Comparison of ENCODE assay signal across 8 mouse cellular contexts in genomic region chr19:45058841-45059240, GRCm38 (mm10). TPM values are rescaled to one million over a fixed set of nuclear protein-coding genes. Genes with fewer than 3 reads are reported as not detected.
DNase-seq lines count a peak whose midpoint lies in the region; ATAC-seq and TF ChIP-seq lines count a peak whose summit lies in the region.

No protein-coding gene starts in this region.

- TF ChIP-seq POLR2A in olfactory bulb, adult 2 months (IDR thresholded peaks at IDR 0.05; ENCODE audit: insufficient read depth, low read depth, low read length): no peak

- H3K9me3 ChIP-seq in lung, embryonic 15.5 days: no peaks in the 10 kb centered on the region
- no peaks in the 10 kb centered on the region for H3K9me3 ChIP-seq in limb, embryonic 12.5 days

- peak overlapping the region; percentile 53 for H3K4me3 ChIP-seq in lung, embryonic 15.5 days
- peak overlapping the region; percentile 56 for H3K4me3 ChIP-seq in limb, embryonic 12.5 days (replicated peaks)
- peak overlapping the region; percentile 90 for H3K4me3 ChIP-seq in olfactory bulb, adult 2 months (ENCODE audit: insufficient read depth, low read depth, low read length)

- H3K27ac ChIP-seq in lung, embryonic 15.5 days: peak overlapping the region; percentile 97
- peak overlapping the region; percentile 98 for H3K27ac ChIP-seq in limb, embryonic 12.5 days
- peak overlapping the region; percentile 100 for H3K27ac ChIP-seq in olfactory bulb, adult 2 months (ENCODE audit: insufficient read depth, low read depth, low read length)

- no peak for ATAC-seq in lung, embryonic 15.5 days (ENCODE audit: borderline replicate concordance, extremely low read depth, low FRiP score, low TSS enrichment)
- ATAC-seq in erythroblast, adult 5-6 weeks (replicated peaks; ENCODE audit: low FRiP score, poor library complexity, severe bottlenecking): peak; percentile 63
- peak; percentile 23 for ATAC-seq in limb, embryonic 12.5 days (ENCODE audit: insufficient number of reproducible peaks, insufficient read depth, low FRiP score, low TSS enrichment, low read depth)

- H3K4me2 ChIP-seq in lung, embryonic 15.5 days: peak overlapping the region; percentile 71
- H3K4me2 ChIP-seq in limb, embryonic 12.5 days: peak overlapping the region; percentile 63

- H3K9ac ChIP-seq in lung, embryonic 15.5 days: peak overlapping the region; percentile 67
- peak overlapping the region; percentile 81 for H3K9ac ChIP-seq in limb, embryonic 12.5 days (replicated peaks)

- 0 out of 2 replicates have a peak, but pooled peaks cover 4% of the 10 kb centered on the region for H3K36me3 ChIP-seq in lung, embryonic 15.5 days
- H3K36me3 ChIP-seq in limb, embryonic 12.5 days: peaks cover 12% of the 10 kb centered on the region; the same call in 1 of the 2 replicates

- no peak for TF ChIP-seq CTCF in olfactory bulb, adult 2 months (IDR thresholded peaks at IDR 0.05; ENCODE audit: insufficient read depth, low read depth, low read length)

- H3K4me1 ChIP-seq in lung, embryonic 15.5 days: peaks cover 21% of the 10 kb centered on the region
- H3K4me1 ChIP-seq in limb, embryonic 12.5 days (replicated peaks): peaks cover 22% of the 10 kb centered on the region
- H3K4me1 ChIP-seq in olfactory bulb, adult 2 months (ENCODE audit: control insufficient read depth, insufficient read depth, low read length): peaks cover 22% of the 10 kb centered on the region

- WGBS in lung, embryonic 15.5 days: under 1% methylated on average over 14 of the region's 14 CpGs
- WGBS in limb, embryonic 12.5 days: under 1% methylated on average over 14 of the region's 14 CpGs
- WGBS in olfactory bulb, adult 2 months: under 1% methylated on average over 14 of the region's 14 CpGs

- no peak for DNase-seq in lung, adult 18-20 months
- no peak for DNase-seq in layer of hippocampus, adult 9-11 months
- no peak for DNase-seq in cerebellum, postnatal 4 days (ENCODE audit: low spot score in 2 of 2)
- DNase-seq in right cerebral cortex, postnatal 25 days: no peak

- peaks cover 3% of the 10 kb centered on the region for H3K27me3 ChIP-seq in lung, embryonic 15.5 days
- H3K27me3 ChIP-seq in limb, embryonic 12.5 days: peaks cover 3% of the 10 kb centered on the region

RNA-seq across cellular contexts. Expression of gene Sfxn3, which starts 11.5 kb away (rescaled TPM):
- 20.5 and 21.7 TPM in 2 replicates for polyA plus RNA-seq in lung, embryonic 15.5 days (2015; fragmentation: Nextera tagmentation; extraction: Ambion mirVana)
- total RNA-seq in erythroblast, adult 5-6 weeks (2015; ENCODE audit: low replicate concordance): 9.4 and 16.7 TPM in 2 replicates
- total RNA-seq in erythroblast, adult 5-6 weeks (2017; ENCODE audit: low replicate concordance): 3.4 and 3.8 TPM in 2 replicates
- polyA plus RNA-seq in limb, embryonic 12.5 days (2016; fragmentation: Nextera tagmentation; extraction: Ambion mirVana): 18.3 and 19.2 TPM in 2 replicates
- not detected in 2 replicates for polyA plus RNA-seq in olfactory bulb, adult 2 months (2012; ENCODE audit: insufficient read depth, insufficient read length, low replicate concordance, missing spikeins)

RNA-seq across cellular contexts. Expression of gene Pdzd7, which starts 13.3 kb away (rescaled TPM):
- polyA plus RNA-seq in lung, embryonic 15.5 days (2015; fragmentation: Nextera tagmentation; extraction: Ambion mirVana): 0.30 and 0.34 TPM in 2 replicates
- total RNA-seq in erythroblast, adult 5-6 weeks (2015; ENCODE audit: low replicate concordance): not detected in 2 replicates
- total RNA-seq in erythroblast, adult 5-6 weeks (2017; ENCODE audit: low replicate concordance): 0.28 TPM in 1 of 2 replicates, not detected in the other
- 0.20 and 0.56 TPM in 2 replicates for polyA plus RNA-seq in limb, embryonic 12.5 days (2016; fragmentation: Nextera tagmentation; extraction: Ambion mirVana)
- polyA plus RNA-seq in olfactory bulb, adult 2 months (2012; ENCODE audit: insufficient read depth, insufficient read length, low replicate concordance, missing spikeins): not detected in 2 replicates

RNA-seq across cellular contexts. Expression of gene Kazald1, which starts 16.2 kb away (rescaled TPM):
- polyA plus RNA-seq in lung, embryonic 15.5 days (2015; fragmentation: Nextera tagmentation; extraction: Ambion mirVana): 4.9 and 6.4 TPM in 2 replicates
- total RNA-seq in erythroblast, adult 5-6 weeks (2015; ENCODE audit: low replicate concordance): not detected in 2 replicates
- not detected in 2 replicates for total RNA-seq in erythroblast, adult 5-6 weeks (2017; ENCODE audit: low replicate concordance)
- 3.3 and 4.1 TPM in 2 replicates for polyA plus RNA-seq in limb, embryonic 12.5 days (2016; fragmentation: Nextera tagmentation; extraction: Ambion mirVana)
- not detected in 2 replicates for polyA plus RNA-seq in olfactory bulb, adult 2 months (2012; ENCODE audit: insufficient read depth, insufficient read length, low replicate concordance, missing spikeins)

RNA-seq across cellular contexts. Expression of gene Lzts2, which starts 44.6 kb away (rescaled TPM):
- 75.9 and 81.8 TPM in 2 replicates for polyA plus RNA-seq in lung, embryonic 15.5 days (2015; fragmentation: Nextera tagmentation; extraction: Ambion mirVana)
- total RNA-seq in erythroblast, adult 5-6 weeks (2015; ENCODE audit: low replicate concordance): not detected in 2 replicates
- total RNA-seq in erythroblast, adult 5-6 weeks (2017; ENCODE audit: low replicate concordance): 0.42 and 0.60 TPM in 2 replicates
- polyA plus RNA-seq in limb, embryonic 12.5 days (2016; fragmentation: Nextera tagmentation; extraction: Ambion mirVana): 105 TPM in 2 replicates
- not detected in 2 replicates for polyA plus RNA-seq in olfactory bulb, adult 2 months (2012; ENCODE audit: insufficient read depth, insufficient read length, low replicate concordance, missing spikeins)

RNA-seq across cellular contexts. Expression of gene Mrpl43, which starts 52.6 kb away (rescaled TPM):
- 70.1 and 70.8 TPM in 2 replicates for polyA plus RNA-seq in lung, embryonic 15.5 days (2015; fragmentation: Nextera tagmentation; extraction: Ambion mirVana)
- total RNA-seq in erythroblast, adult 5-6 weeks (2015; ENCODE audit: low replicate concordance): 9.2 and 14.0 TPM in 2 replicates
- total RNA-seq in erythroblast, adult 5-6 weeks (2017; ENCODE audit: low replicate concordance): 8.0 and 11.6 TPM in 2 replicates
- polyA plus RNA-seq in limb, embryonic 12.5 days (2016; fragmentation: Nextera tagmentation; extraction: Ambion mirVana): 77.5 and 78.5 TPM in 2 replicates
- polyA plus RNA-seq in olfactory bulb, adult 2 months (2012; ENCODE audit: insufficient read depth, insufficient read length, low replicate concordance, missing spikeins): not detected in 2 replicates
